Mouse (Mus musculus) heart, embryonic 11.5 days (tissue): Measurements from ENCODE around the gene C2cd5. TPM values are rescaled to one million over a fixed set of nuclear protein-coding genes. Genes with fewer than 3 reads are reported as not detected.
"Not testable (repeated sequence)": the region's sequence is repeated elsewhere in the genome, so short reads cannot be mapped to it uniquely, and the experiment has no call there.

Experiments
- ATAC-seq: fragments of 200-750 bp; cut with Nextera tagmentation; replicated peaks from 2 replicates; pipeline ENCODE4 v1.8.0; 2017; ENCODE audit warnings: moderate library complexity; ENCODE audit not compliant: insufficient number of reproducible peaks, low FRiP score, low TSS enrichment
- H3K27ac ChIP-seq: fragments of 300-500 bp; sonication (generic); 2 replicates; pipeline ENCODE4 v1.5.1; 2014; ENCODE audit warnings: mild to moderate bottlenecking, low read depth, low read length
- H3K27me3 ChIP-seq: fragments of 300-500 bp; sonication (generic); 2 replicates; pipeline ENCODE4 v1.6.1; 2014; ENCODE audit warnings: mild to moderate bottlenecking, low read length, mixed read lengths; ENCODE audit not compliant: control insufficient read depth, insufficient read depth
- H3K36me3 ChIP-seq: fragments of 300-500 bp; sonication (generic); 2 replicates; pipeline ENCODE4 v1.6.1; 2014; ENCODE audit warnings: mild to moderate bottlenecking, low read length, moderate library complexity, mixed read lengths; ENCODE audit not compliant: control insufficient read depth, insufficient read depth
- H3K4me1 ChIP-seq: fragments of 300-500 bp; sonication (generic); 2 replicates; pipeline ENCODE4 v1.6.1; 2014; ENCODE audit warnings: low read length; ENCODE audit not compliant: control insufficient read depth, insufficient read depth
- H3K4me2 ChIP-seq: fragments of 300-500 bp; sonication (generic); 2 replicates; pipeline ENCODE4 v1.6.1; 2014; ENCODE audit warnings: mild to moderate bottlenecking, moderate library complexity
- H3K4me3 ChIP-seq: fragments of 300-500 bp; sonication (generic); 2 replicates; pipeline ENCODE4 v1.5.1; 2014; ENCODE audit warnings: low read depth, low read length
- H3K9ac ChIP-seq: fragments of 300-500 bp; sonication (generic); 2 replicates; pipeline ENCODE4 v1.6.1; 2014; ENCODE audit warnings: mild to moderate bottlenecking, low read depth, low read length, moderate library complexity
- H3K9me3 ChIP-seq: fragments of 300-500 bp; sonication (generic); replicated peaks from 2 replicates; pipeline ENCODE4 v1.6.1; 2016; ENCODE audit warnings: low read length; ENCODE audit not compliant: control insufficient read depth
- WGBS: fragments of 180-500 bp; shearing (Covaris S2); extraction: QIAGEN DNeasy Blood & Tissue Kit; methylation state at CpG from one replicate; pipeline ENCODE4 v1.1.7; 2014; ENCODE audit not compliant: insufficient replicate concordance; 5-methylcytosine and 5-hydroxymethylcytosine counted together
- polyA plus RNA-seq: library from polyadenylated mRNA; unstranded; fragments of >200 nt; fragmentation: Nextera tagmentation; extraction: Ambion mirVana; gene quantifications from 2 replicates; pipeline ENCODE4 v1.2.1, GENCODE M21; 2014

The C2cd5 gene
- polyA plus RNA-seq, 1 experiment from 2014 or later: 23.3 TPM

DNA sequence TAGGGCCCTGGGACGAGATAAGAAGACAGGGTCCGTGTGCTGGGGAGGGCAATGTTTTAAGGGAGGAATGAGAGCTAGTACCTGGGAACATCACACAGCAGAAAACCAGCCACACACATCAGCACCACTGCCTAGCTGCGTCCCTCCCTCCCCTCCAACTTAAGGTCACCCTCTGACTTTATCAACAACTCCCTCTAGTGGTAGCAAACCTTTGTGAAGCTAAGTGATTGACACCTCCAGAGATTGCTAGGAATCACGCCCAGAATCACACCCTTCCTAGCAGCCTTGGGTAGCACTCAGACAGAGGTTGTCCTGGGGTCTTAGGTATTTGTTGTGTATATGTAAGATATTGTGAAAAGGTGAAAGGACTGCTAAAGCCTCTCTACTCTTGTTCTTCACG is 79.3 kb downstream of the C2cd5 start:
- no peak overlapping the region for H3K27ac ChIP-seq
- 54% methylated on average over 5 of the region's 5 CpGs for WGBS
- no peak for ATAC-seq

DNA sequence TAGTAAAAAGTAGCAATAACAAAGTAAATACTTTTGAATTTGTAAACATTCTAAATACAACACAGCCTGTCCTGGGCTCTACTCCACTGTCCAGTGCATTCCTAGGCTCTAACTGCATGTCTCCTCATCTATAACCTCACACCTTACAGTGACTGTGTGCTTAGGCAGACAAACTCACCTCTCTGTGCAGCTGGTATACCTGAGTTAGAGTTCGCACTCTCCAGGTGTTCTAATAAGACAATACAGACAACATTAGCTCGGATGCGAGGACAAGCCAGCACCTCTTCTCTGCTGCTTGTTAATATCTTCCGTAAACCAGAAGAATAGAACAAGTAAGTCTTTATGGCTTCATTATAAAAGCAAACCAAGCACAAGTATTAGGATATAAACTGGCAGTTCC is 79.8 kb downstream of the C2cd5 start:
- no peak for ATAC-seq
- Histone ChIP-seq H3K9me3 (no peaks in the 10 kb centered on the region), H3K4me1 (no peaks in the 10 kb centered on the region), H3K36me3 (no peaks in the 10 kb centered on the region; the same call in 1 of the 2 replicates), H3K4me3 (no peak overlapping the region), H3K27ac (no peak overlapping the region), H3K4me2 (no peak overlapping the region), H3K9ac (no peak overlapping the region), H3K27me3 (no peaks in the 10 kb centered on the region)
- 94% methylated on average over 4 of the region's 4 CpGs for WGBS

More for the DNA sequence above, 79.3 kb downstream of the C2cd5 start:
- Histone ChIP-seq H3K4me2 (no peak overlapping the region), H3K9ac (no peak overlapping the region), H3K9me3 (no peaks in the 10 kb centered on the region), H3K36me3 (no peaks in the 10 kb centered on the region; the same call in 1 of the 2 replicates), H3K27me3 (no peaks in the 10 kb centered on the region), H3K4me1 (no peaks in the 10 kb centered on the region), H3K4me3 (no peak overlapping the region)

DNA sequence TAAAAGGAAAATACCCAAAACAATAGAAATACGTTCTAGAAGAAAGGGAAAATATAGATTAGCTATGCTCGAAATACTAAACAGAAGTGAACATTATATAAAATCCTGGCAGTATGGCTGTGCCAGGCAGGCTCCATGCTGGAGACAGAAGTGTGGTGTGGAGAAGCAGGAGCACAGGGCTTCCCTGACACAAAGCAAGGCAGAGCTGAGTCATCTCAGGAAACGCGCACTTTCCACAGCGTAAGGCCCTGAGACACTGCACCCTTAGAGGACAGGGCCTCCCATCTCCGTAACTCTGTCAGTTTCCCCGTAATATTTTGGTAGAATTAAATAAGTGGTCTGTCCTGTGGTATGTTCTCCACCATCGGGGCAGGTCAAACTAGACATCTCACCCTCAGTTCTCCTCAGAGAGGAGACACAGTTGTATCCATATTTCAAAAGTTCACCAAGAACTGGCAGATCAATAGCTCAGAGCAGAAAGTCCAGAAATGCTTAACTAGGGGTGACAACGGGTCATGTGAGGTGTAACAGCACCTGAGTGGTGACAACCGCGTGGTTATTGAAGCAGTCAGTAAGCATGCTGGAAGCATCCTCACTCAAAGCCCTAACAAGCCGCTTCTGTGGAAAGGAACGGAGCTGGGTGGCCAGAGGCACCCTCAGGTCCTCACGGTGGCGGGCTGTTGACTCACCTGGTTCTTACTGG is 87.3 kb downstream of the C2cd5 start:
- no peak overlapping the region for H3K9ac ChIP-seq
- H3K27me3 ChIP-seq: no peaks in the 10 kb centered on the region
- H3K9me3 ChIP-seq: no peaks in the 10 kb centered on the region
- H3K4me2 ChIP-seq: no peak overlapping the region
- no peak for ATAC-seq
- 88% methylated on average over 15 of the region's 15 CpGs for WGBS
- H3K4me1 ChIP-seq: no peaks in the 10 kb centered on the region
- no peak overlapping the region for H3K4me3 ChIP-seq
- H3K36me3 ChIP-seq: peaks cover 4% of the 10 kb centered on the region; the same call in 1 of the 2 replicates
- H3K27ac ChIP-seq: no peak overlapping the region

DNA sequence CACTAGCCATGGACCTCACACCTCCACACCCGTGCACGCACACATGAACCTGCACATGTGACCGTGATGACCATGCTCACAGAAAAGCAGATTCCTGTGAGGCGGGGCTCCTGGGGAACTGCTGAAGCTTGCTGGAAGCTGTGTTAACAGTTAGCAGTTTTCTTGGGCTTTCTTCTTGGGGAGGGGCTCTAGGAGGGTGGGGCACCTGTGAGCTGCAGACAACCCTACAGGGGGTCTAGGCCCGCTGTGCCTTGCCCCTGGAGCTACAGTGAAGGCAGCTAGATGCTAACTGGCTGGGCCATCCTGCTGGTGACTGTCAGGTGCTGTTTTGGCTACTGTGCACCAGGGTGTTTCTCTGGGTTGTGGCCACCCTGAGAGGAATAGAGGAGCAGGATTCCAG is 91.1 kb downstream of the C2cd5 start:
- Histone ChIP-seq H3K9me3 (no peaks in the 10 kb centered on the region; the same call in 1 of the 2 replicates), H3K4me1 (no peaks in the 10 kb centered on the region), H3K27ac (no peak overlapping the region), H3K4me2 (no peak overlapping the region), H3K27me3 (no peaks in the 10 kb centered on the region), H3K4me3 (no peak overlapping the region), H3K36me3 (peaks cover 4% of the 10 kb centered on the region; the same call in 1 of the 2 replicates), H3K9ac (no peak overlapping the region)
- ATAC-seq: no peak
- 74% methylated on average over 5 of the region's 5 CpGs for WGBS

DNA sequence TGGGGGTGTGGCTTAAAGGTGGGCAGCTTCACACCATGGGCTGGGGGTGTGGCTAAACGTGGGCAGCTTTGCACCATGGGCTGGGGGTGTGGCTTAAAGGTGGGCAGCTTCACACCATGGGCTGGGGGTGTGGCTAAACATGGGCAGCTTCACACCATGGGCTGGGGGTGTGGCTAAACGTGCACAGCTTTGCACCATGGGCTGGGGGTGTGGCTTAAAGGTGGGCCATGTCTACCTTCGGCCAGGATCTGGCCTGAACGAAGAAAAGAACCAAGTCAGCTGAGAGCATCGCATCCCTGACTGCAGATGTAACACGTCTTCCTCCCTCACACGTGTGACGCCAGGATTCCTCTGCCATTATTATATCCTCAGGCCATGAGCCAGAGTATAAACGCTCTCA is 94.7 kb downstream of the C2cd5 start:
- not testable (repeated sequence) for H3K9ac ChIP-seq, H3K4me2 ChIP-seq, H3K9me3 ChIP-seq, H3K4me1 ChIP-seq, ATAC-seq, H3K27me3 ChIP-seq, H3K27ac ChIP-seq, H3K36me3 ChIP-seq, H3K4me3 ChIP-seq
- 84% methylated on average over 9 of the region's 9 CpGs for WGBS

DNA sequence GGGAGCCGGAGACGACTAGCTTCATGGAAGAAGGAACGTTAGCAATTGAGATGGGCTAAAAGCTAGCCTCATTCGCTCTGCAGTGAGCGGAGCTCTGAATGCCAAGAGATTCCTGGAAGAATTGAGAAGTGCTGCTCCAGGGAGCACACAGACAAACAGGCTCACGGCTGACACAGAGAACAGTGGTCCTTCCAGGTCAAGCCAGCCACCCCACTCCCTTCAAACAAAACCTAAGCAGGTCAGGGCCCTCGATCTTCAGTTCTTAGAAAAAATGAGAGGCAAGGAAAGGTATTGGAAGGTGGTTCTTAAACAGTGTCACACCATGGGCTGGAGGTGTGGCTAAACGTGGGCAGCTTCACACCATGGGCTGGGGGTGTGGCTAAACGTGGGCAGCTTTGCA is 95.1 kb downstream of the C2cd5 start:
- 67% methylated on average over 9 of the region's 9 CpGs for WGBS

DNA sequence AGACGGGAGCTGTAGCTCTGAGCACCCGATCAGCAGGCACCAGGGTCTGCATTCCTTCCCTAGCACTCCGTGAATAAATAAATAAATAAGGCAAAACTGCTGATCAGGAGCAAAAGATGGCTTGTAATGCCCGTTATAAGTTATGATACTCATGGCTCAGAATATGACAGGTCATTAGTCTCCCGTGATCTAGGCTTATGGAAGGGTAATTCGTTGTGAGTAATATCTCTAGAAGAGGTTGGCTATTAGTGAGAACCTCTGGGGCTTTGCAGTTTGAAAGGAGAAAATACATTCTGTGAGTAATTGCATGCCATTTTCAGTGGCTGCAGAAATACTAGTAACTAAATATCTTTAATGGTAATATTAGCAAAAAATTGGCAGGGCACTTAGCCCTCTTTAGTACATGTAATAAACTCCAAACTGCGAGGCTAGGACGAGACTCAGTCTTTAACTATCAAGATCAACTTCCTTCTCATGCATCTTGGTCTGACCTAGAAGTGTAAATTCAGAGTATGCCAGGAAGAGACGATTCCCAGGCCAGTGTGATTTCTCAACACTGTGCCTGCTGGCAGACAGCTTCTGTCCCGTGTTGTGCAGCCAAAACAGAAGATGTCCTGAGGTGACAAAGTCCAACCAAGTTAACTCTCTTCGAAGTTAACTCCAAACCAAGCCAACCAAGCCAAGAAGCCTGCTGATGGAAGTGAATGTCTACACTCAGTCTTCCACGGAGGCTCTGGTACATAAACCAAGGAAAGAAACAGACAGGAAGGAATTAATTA is 101.5 kb downstream of the C2cd5 start:
- Histone ChIP-seq H3K36me3 (no peaks in the 10 kb centered on the region), H3K27ac (no peak overlapping the region), H3K27me3 (no peaks in the 10 kb centered on the region), H3K4me1 (peaks cover 10% of the 10 kb centered on the region; the same call in 1 of the 2 replicates), H3K9me3 (no peaks in the 10 kb centered on the region), H3K4me2 (no peak overlapping the region), H3K4me3 (no peak overlapping the region), H3K9ac (no peak overlapping the region)
- ATAC-seq: no peak
- 62% methylated on average over 12 of the region's 12 CpGs for WGBS

More for the DNA sequence above, 95.1 kb downstream of the C2cd5 start:
- Histone ChIP-seq H3K4me3 (no peak overlapping the region), H3K9me3 (no peaks in the 10 kb centered on the region; the same call in 1 of the 2 replicates), H3K9ac (no peak overlapping the region), H3K27ac (no peak overlapping the region), H3K27me3 (no peaks in the 10 kb centered on the region), H3K4me2 (no peak overlapping the region), H3K36me3 (no peaks in the 10 kb centered on the region), H3K4me1 (0 out of 2 replicates have a peak, but pooled peaks cover 2% of the 10 kb centered on the region)
- no peak for ATAC-seq

DNA sequence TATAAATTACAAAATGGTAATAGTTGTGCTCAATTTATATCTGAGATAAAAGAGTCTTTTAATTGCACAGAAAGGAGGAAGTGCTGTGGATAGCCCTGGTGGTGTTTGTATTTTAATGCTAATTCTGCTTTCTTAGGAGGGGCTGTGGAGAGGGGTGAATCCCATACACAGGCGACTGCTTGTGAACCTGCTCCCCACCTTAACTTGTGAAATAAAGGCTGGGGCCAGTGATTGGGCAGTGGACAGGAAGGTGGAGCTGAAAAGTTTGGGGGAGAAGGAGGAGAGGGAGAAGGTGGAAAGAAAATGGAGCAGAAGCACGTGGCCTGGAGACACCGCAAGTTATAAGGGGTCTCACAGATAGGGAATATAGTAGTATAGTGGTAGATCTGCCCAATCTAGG is 103.1 kb downstream of the C2cd5 start:
- Histone ChIP-seq H3K27ac (no peak overlapping the region), H3K9ac (no peak overlapping the region), H3K9me3 (no peaks in the 10 kb centered on the region), H3K4me1 (peaks cover 12% of the 10 kb centered on the region; the same call in 1 of the 2 replicates), H3K27me3 (no peaks in the 10 kb centered on the region), H3K36me3 (no peaks in the 10 kb centered on the region), H3K4me2 (no peak overlapping the region), H3K4me3 (no peak overlapping the region)
- no peak for ATAC-seq
- WGBS: 77% methylated on average over 3 of the region's 3 CpGs
